Mouse (Mus musculus): Measurements from ENCODE around the gene Lsamp. TPM values are rescaled to one million over a fixed set of nuclear protein-coding genes. Genes with fewer than 3 reads are reported as not detected.
A peak's percentile ranks its signal among the peaks of the same experiment; 100 is the strongest.

Lsamp gene
- total RNA-seq, 1 experiment from 2014 or later = 7.4 TPM

- DNase-seq = peak; percentile 30
Measured at GRCm38 (mm10) chr16:41244711-41245110, 1260.5 kb downstream of the Lsamp start.

- peak; percentile 71 for DNase-seq
Measured at GRCm38 (mm10) chr16:41258145-41259035, 1274.2 kb downstream of the Lsamp start.

- no peak for DNase-seq
Measured at GRCm38 (mm10) chr16:41275999-41276671, 1292.0 kb downstream of the Lsamp start.

- DNase-seq = no peak
Measured at GRCm38 (mm10) chr16:41317992-41318391, 1333.8 kb downstream of the Lsamp start.

- DNase-seq = no peak
Measured at GRCm38 (mm10) chr16:41343431-41343830, 1359.3 kb downstream of the Lsamp start.

GRCm38 (mm10) chr16:41365138-41365537 lies 1381.0 kb downstream of the Lsamp start:
- DNase-seq = no peak

- DNase-seq = peak; percentile 15
Measured at GRCm38 (mm10) chr16:41383702-41384101, 1399.5 kb downstream of the Lsamp start.

GRCm38 (mm10) chr16:41384288-41384687 lies 1400.1 kb downstream of the Lsamp start:
- no peak for DNase-seq

GRCm38 (mm10) chr16:41408850-41409249 lies 1424.7 kb downstream of the Lsamp start:
- peak; percentile 17 for DNase-seq

GRCm38 (mm10) chr16:41410671-41411070 lies 1426.5 kb downstream of the Lsamp start:
- DNase-seq = no peak

- DNase-seq = no peak
Measured at GRCm38 (mm10) chr16:41417363-41417762, 1433.2 kb downstream of the Lsamp start.

- peak; percentile 9 for DNase-seq
Measured at GRCm38 (mm10) chr16:41467391-41467790, 1483.2 kb downstream of the Lsamp start.

- no peak for DNase-seq
Measured at GRCm38 (mm10) chr16:41478694-41479093, 1494.5 kb downstream of the Lsamp start.

GRCm38 (mm10) chr16:41481832-41482231 lies 1497.7 kb downstream of the Lsamp start:
- no peak for DNase-seq

- DNase-seq = peak; percentile 15
Measured at GRCm38 (mm10) chr16:41510915-41511552, 1526.9 kb downstream of the Lsamp start.

GRCm38 (mm10) chr16:41521566-41521965 lies 1537.4 kb downstream of the Lsamp start:
- DNase-seq = no peak

GRCm38 (mm10) chr16:41524266-41524665 lies 1540.1 kb downstream of the Lsamp start:
- DNase-seq = no peak

GRCm38 (mm10) chr16:41532661-41533551 lies 1548.7 kb downstream of the Lsamp start:
- DNase-seq = peak; percentile 19

GRCm38 (mm10) chr16:41533686-41534085 lies 1549.5 kb downstream of the Lsamp start:
- DNase-seq = no peak

GRCm38 (mm10) chr16:41535806-41536205 lies 1551.6 kb downstream of the Lsamp start:
- DNase-seq = no peak

- no peak for DNase-seq
Measured at GRCm38 (mm10) chr16:41542641-41543040, 1558.5 kb downstream of the Lsamp start.

GRCm38 (mm10) chr16:41551164-41551563 lies 1567.0 kb downstream of the Lsamp start:
- no peak for DNase-seq
